Mouse (Mus musculus) limb, embryonic 15.5 days (tissue): ENCODE measurements around the gene Rps19bp1. TPM values are rescaled to one million over a fixed set of nuclear protein-coding genes. Genes with fewer than 3 reads are reported as not detected.
A peak's percentile ranks its signal among the peaks of the same experiment; 100 is the strongest.

Source experiments
- ATAC-seq: fragments of 200-750 bp; cut with Nextera tagmentation; 2 replicates; pipeline ENCODE4 v1.8.0; 2017; ENCODE audit warnings: low read depth, moderate TSS enrichment; ENCODE audit not compliant: insufficient number of reproducible peaks, low FRiP score, low TSS enrichment
- H3K27ac ChIP-seq: fragments of 300-500 bp; sonication (generic); 2 replicates; pipeline ENCODE4 v1.5.1; 2015; ENCODE audit warnings: moderate library complexity, mild to moderate bottlenecking, inconsistent platforms
- H3K27me3 ChIP-seq: fragments of 300-500 bp; sonication (generic); 2 replicates; pipeline ENCODE4 v1.6.1; 2015; ENCODE audit warnings: inconsistent platforms
- H3K36me3 ChIP-seq: fragments of 300-500 bp; sonication (generic); 2 replicates; pipeline ENCODE4 v1.6.1; 2015; ENCODE audit warnings: inconsistent platforms
- H3K4me1 ChIP-seq: fragments of 300-500 bp; sonication (generic); 2 replicates; pipeline ENCODE4 v1.6.1; 2015; ENCODE audit warnings: inconsistent platforms
- H3K4me2 ChIP-seq: fragments of 300-500 bp; sonication (generic); 2 replicates; pipeline ENCODE4 v1.6.1; 2015; ENCODE audit warnings: mild to moderate bottlenecking, inconsistent platforms
- H3K4me3 ChIP-seq: fragments of 300-500 bp; sonication (generic); 2 replicates; pipeline ENCODE4 v1.5.1; 2015; ENCODE audit warnings: mild to moderate bottlenecking, inconsistent platforms
- H3K9ac ChIP-seq: fragments of 300-500 bp; sonication (generic); 2 replicates; pipeline ENCODE4 v1.6.1; 2015; ENCODE audit warnings: inconsistent platforms
- H3K9me3 ChIP-seq: fragments of 300-500 bp; sonication (generic); 2 replicates; pipeline ENCODE4 v1.6.1; 2016; ENCODE audit warnings: inconsistent platforms
- WGBS: fragments of 180-500 bp; shearing (Covaris S2); methylation state at CpG from one replicate; pipeline ENCODE4 v1.1.7; 2015; 5-methylcytosine and 5-hydroxymethylcytosine counted together
- polyA plus RNA-seq: library from polyadenylated mRNA; unstranded; fragments of >200 nt; fragmentation: Nextera tagmentation; extraction: Ambion mirVana; gene quantifications from 2 replicates; pipeline ENCODE4 v1.2.1, GENCODE M21; 2015

The Rps19bp1 gene
- polyA plus RNA-seq, 1 experiment from 2014 or later = 57.0 TPM

DNA sequence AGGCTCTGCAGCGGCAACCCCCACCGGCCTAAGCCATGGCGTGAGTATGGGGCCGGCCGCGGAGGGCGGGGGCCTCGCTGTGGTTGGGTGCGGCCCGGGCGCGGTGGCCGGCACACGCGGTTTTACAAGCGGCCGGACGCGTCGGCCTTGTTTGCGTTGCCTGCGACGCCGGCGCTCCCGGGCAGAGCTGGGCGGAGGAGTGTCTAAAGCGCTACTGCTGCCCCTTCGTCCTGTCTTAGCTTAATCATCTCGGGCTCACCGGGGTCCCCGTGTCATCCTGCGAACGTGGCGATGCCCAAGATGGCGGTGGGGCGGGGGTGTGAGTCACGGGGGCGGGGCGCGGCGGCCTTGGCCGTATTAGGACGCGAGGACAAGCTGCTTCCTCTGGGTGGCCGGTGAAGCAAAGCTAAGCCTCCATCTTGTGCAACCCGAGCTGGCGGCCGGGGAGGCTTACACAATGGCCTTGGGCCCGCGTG is 8.4 kb downstream of the Rps19bp1 start:
- peak overlapping the region; percentile 85 for H3K4me2 ChIP-seq
- peak overlapping the region; percentile 99 for H3K27ac ChIP-seq
- peak overlapping the region; percentile 100 for H3K9ac ChIP-seq
- H3K4me3 ChIP-seq = peak overlapping the region; percentile 97
- H3K4me1 ChIP-seq = peaks cover 41% of the 10 kb centered on the region
- peaks cover 55% of the 10 kb centered on the region for H3K36me3 ChIP-seq
- WGBS = under 1% methylated on average over 51 of the region's 51 CpGs
- H3K27me3 ChIP-seq = no peaks in the 10 kb centered on the region
- H3K9me3 ChIP-seq = no peaks in the 10 kb centered on the region
- ATAC-seq = peak; percentile 20

GRCm38 (mm10) chr15:80254847-80255645 is 9.1 kb downstream of the Rps19bp1 start, which contains the start of gene Atf4:
TSS of gene Atf4 (plus strand) at chr15:80255184.
- peak within 1 kb of the TSS; percentile 99 for H3K27ac ChIP-seq
- H3K4me1 ChIP-seq = peaks cover 41% of the 10 kb centered on the region
- peak within 1 kb of the TSS; percentile 85 for H3K4me2 ChIP-seq
- peak; percentile 93 for ATAC-seq
- H3K9ac ChIP-seq = peak within 1 kb of the TSS; percentile 100
- under 1% methylated on average over 62 of the region's 62 CpGs for WGBS
- peaks cover 57% of the 10 kb centered on the region for H3K36me3 ChIP-seq
- peak within 1 kb of the TSS; percentile 97 for H3K4me3 ChIP-seq
- no peaks in the 10 kb centered on the region for H3K27me3 ChIP-seq
- no peaks in the 10 kb centered on the region for H3K9me3 ChIP-seq

- ATAC-seq = no peak
- H3K4me1 ChIP-seq = peaks cover 41% of the 10 kb centered on the region
Observed at GRCm38 (mm10) chr15:80254207-80254606, 9.9 kb downstream of the Rps19bp1 start.

DNA sequence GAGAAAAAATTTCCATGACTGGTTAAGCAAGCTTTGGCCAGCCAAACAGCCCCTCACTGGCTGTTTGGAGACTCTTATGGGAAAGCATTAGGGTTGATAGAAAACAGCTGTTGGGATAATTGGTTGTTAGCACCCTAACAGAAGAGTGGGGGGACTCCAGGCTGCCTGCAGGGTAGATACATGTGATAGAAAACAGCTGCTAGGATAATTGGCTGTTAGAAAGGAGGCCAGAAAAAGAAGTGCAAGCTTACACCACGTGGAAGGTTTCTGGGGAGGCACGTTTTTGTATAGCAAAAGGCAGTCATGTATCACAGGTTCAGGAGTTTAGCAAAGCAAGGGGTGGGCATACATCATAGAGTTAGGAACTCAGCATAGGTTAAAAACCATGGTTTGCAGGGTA is 10.6 kb downstream of the Rps19bp1 start:
- H3K4me2 ChIP-seq = peak overlapping the region; percentile 85; the same call in 1 of the 2 replicates
- H3K9me3 ChIP-seq = no peaks in the 10 kb centered on the region
- no peaks in the 10 kb centered on the region for H3K27me3 ChIP-seq
- H3K4me1 ChIP-seq = peaks cover 38% of the 10 kb centered on the region
- H3K27ac ChIP-seq = peak overlapping the region; percentile 99
- no peak overlapping the region for H3K4me3 ChIP-seq
- ATAC-seq = no peak
- 3% methylated on average over 2 of the region's 2 CpGs for WGBS
- peaks cover 62% of the 10 kb centered on the region for H3K36me3 ChIP-seq
- H3K9ac ChIP-seq = no peak overlapping the region

More at GRCm38 (mm10) chr15:80254207-80254606, 9.9 kb downstream of the Rps19bp1 start:
- H3K9me3 ChIP-seq = no peaks in the 10 kb centered on the region
- H3K27ac ChIP-seq = peak overlapping the region; percentile 99
- H3K36me3 ChIP-seq = peaks cover 58% of the 10 kb centered on the region
- H3K4me3 ChIP-seq = peak overlapping the region; percentile 97
- no peaks in the 10 kb centered on the region for H3K27me3 ChIP-seq
- H3K4me2 ChIP-seq = peak overlapping the region; percentile 85
- peak overlapping the region; percentile 57 for H3K9ac ChIP-seq
- 28% methylated on average over 6 of the region's 6 CpGs for WGBS

DNA sequence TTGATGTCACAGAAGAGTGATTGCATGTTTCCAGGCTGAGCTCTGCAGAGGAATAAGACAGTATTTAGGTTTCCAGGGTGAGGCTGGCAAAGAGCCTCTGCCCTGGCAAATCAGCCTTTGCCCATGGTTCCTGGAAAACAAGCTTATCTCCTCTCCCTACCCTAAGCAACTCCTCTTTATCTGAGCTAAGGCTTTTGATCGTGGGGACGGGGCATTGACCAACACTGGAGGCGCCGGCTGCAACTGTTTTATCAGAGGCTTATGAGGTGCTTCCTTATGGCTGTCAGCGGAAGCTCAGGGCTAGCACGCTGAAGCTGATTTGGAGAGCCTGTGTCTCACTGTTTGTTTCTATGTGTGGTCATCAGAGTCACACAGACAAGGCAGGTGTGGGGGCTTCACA is 13.5 kb downstream of the Rps19bp1 start:
- H3K9ac ChIP-seq = no peak overlapping the region
- no peak overlapping the region for H3K4me3 ChIP-seq
- no peak overlapping the region for H3K27ac ChIP-seq
- H3K27me3 ChIP-seq = no peaks in the 10 kb centered on the region
- peaks cover 14% of the 10 kb centered on the region for H3K4me1 ChIP-seq
- no peak for ATAC-seq
- no peaks in the 10 kb centered on the region for H3K9me3 ChIP-seq
- WGBS = 86% methylated on average over 6 of the region's 6 CpGs
- H3K4me2 ChIP-seq = no peak overlapping the region
- peaks cover 70% of the 10 kb centered on the region for H3K36me3 ChIP-seq

DNA sequence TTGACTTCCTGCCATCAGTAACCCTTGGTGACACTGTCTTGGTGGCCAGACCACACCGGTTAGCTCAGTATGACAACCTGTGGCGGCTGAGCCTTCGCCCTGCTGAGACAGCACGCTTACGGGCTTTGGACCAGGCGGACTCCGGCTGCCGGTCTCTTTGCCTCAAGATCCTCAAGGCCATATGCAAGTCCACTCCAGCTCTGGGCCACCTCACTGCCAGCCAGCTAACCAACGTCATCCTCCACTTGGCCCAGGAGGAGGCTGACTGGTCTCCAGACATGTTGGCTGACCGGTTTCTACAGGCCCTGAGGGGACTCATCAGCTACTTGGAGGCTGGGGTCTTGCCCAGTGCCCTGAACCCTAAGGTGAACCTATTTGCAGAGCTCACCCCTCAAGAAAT is 14.4 kb downstream of the Rps19bp1 start:
- no peak overlapping the region for H3K4me2 ChIP-seq
- H3K36me3 ChIP-seq = peaks cover 75% of the 10 kb centered on the region
- H3K27ac ChIP-seq = no peak overlapping the region
- H3K4me1 ChIP-seq = peaks cover 14% of the 10 kb centered on the region
- H3K9me3 ChIP-seq = no peaks in the 10 kb centered on the region
- ATAC-seq = no peak
- 92% methylated on average over 10 of the region's 10 CpGs for WGBS
- H3K9ac ChIP-seq = no peak overlapping the region
- H3K27me3 ChIP-seq = no peaks in the 10 kb centered on the region
- no peak overlapping the region for H3K4me3 ChIP-seq

DNA sequence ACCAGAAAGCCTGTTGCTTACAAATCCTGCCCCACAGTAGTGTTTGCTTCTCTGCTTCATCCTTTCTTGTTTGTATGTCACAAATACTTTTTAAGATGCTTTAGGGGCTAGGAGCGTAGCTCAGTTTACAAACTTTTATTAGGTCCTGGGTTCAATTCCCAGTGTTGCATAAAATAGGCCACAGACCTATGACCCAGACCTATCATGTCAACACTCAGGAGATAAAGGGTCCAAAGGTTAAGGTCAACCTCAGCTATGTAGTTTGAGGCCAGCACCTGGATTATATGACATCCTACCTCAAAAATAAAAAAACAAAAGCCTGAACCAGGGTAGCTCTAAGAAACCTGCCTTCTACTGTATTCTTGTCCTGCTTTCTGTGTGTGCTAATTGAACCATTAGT is 15.5 kb downstream of the Rps19bp1 start:
- no peak overlapping the region for H3K4me3 ChIP-seq
- peaks cover 83% of the 10 kb centered on the region for H3K36me3 ChIP-seq
- peaks cover 5% of the 10 kb centered on the region; the same call in 1 of the 2 replicates for H3K4me1 ChIP-seq
- no peaks in the 10 kb centered on the region for H3K27me3 ChIP-seq
- ATAC-seq = no peak
- 87% methylated on average over 1 of the region's 1 CpGs for WGBS
- H3K9me3 ChIP-seq = no peaks in the 10 kb centered on the region
- H3K4me2 ChIP-seq = no peak overlapping the region
- H3K9ac ChIP-seq = no peak overlapping the region
- H3K27ac ChIP-seq = no peak overlapping the region

DNA sequence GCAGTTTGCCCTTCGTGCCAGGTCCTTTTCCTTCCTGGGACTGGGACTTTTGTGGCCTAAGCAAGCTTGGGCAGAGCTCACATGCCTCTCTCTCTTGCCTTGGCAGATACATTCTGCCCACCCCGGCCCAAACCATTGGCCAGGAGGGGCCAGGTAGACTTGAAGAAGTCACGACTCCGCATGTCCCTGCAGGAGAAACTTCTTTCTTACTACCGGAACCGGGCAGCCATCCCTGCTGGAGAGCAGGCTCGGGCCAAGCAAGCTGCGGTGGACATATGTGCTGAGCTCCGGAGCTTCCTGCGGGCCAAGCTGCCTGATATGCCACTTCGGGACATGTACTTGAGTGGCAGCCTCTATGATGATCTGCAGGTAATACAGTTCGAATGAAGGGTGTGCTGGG is 16.0 kb downstream of the Rps19bp1 start:
- no peak overlapping the region for H3K27ac ChIP-seq
- no peak overlapping the region for H3K4me3 ChIP-seq
- H3K4me2 ChIP-seq = no peak overlapping the region
- H3K27me3 ChIP-seq = no peaks in the 10 kb centered on the region
- no peak overlapping the region for H3K9ac ChIP-seq
- ATAC-seq = no peak
- peaks cover 84% of the 10 kb centered on the region for H3K36me3 ChIP-seq
- WGBS = 95% methylated on average over 12 of the region's 12 CpGs
- peaks cover 2% of the 10 kb centered on the region; the same call in 1 of the 2 replicates for H3K4me1 ChIP-seq
- no peaks in the 10 kb centered on the region for H3K9me3 ChIP-seq

DNA sequence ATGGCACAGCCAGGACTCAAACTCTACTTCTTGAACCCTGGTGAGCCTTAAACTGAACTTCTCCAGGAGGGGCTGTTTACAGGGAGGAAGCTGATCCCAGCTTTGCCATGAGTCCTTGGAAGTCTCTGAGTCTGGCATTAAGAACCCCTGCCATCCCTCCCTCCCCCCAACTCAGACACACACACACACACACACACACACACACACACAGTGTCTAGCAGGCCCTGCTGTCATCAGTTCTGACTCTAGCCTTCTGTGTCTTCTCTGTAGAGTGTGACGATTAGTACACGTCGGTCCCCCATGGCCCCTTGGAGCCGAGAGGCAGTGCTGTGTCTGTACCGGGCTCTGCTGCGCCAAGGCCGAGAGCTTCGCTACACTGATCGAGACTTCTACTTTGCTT is 28.6 kb downstream of the Rps19bp1 start, which contains the start of gene AC140267.1:
TSS of gene AC140267.1 (plus strand) at position 301 of the 400 bp plus-strand sequence.
- Histone ChIP-seq H3K27me3 (no peaks in the 10 kb centered on the region), H3K9me3 (no peaks in the 10 kb centered on the region), H3K27ac (peak within 1 kb of the TSS; percentile 80; the same call in 1 of the 2 replicates), H3K4me2 (peak within 1 kb of the TSS; percentile 65), H3K4me1 (peaks cover 16% of the 10 kb centered on the region), H3K36me3 (peaks cover 40% of the 10 kb centered on the region), H3K9ac (peak within 1 kb of the TSS; percentile 63; the same call in 1 of the 2 replicates), H3K4me3 (peak within 1 kb of the TSS; percentile 63)
- no peak for ATAC-seq
- WGBS = 94% methylated on average over 9 of the region's 9 CpGs

- WGBS = under 1% methylated on average over 60 of the region's 67 CpGs
- H3K27me3 ChIP-seq = no peaks in the 10 kb centered on the region
- H3K27ac ChIP-seq = peak within 1 kb of the TSS; percentile 83
- peak within 1 kb of the TSS; percentile 63 for H3K4me3 ChIP-seq
- H3K4me2 ChIP-seq = peak within 1 kb of the TSS; percentile 65
- H3K4me1 ChIP-seq = peaks cover 16% of the 10 kb centered on the region
- H3K9ac ChIP-seq = peak within 1 kb of the TSS; percentile 63
- no peaks in the 10 kb centered on the region for H3K9me3 ChIP-seq
- ATAC-seq = peak; percentile 96
- H3K36me3 ChIP-seq = peaks cover 31% of the 10 kb centered on the region
Observed at GRCm38 (mm10) chr15:80233733-80234509, 30.2 kb downstream of the Rps19bp1 start, which contains the start of gene Mief1. TSS of gene Mief1 (plus strand) at chr15:80234018.

GRCm38 (mm10) chr15:80233053-80233452 is 31.1 kb downstream of the Rps19bp1 start:
- H3K9ac ChIP-seq = 0 out of 2 replicates have a peak overlapping the region, but pooled peaks have one; percentile 17
- H3K36me3 ChIP-seq = peaks cover 22% of the 10 kb centered on the region
- peak overlapping the region; percentile 63; the same call in 1 of the 2 replicates for H3K4me3 ChIP-seq
- no peaks in the 10 kb centered on the region for H3K9me3 ChIP-seq
- H3K4me1 ChIP-seq = peaks cover 16% of the 10 kb centered on the region
- H3K27me3 ChIP-seq = no peaks in the 10 kb centered on the region
- 42% methylated on average over 4 of the region's 4 CpGs for WGBS
- ATAC-seq = no peak
- peak overlapping the region; percentile 83 for H3K27ac ChIP-seq
- H3K4me2 ChIP-seq = peak overlapping the region; percentile 65; the same call in 1 of the 2 replicates
